Mouse (Mus musculus): ENCODE measurements at regions not wholly inside any gene's neighbourhood (a gene's known extent, or its start where the extent isn't known, plus 50 kb on each side); places are given as distances from the start of the nearest gene placed in this dataset.

DNA sequence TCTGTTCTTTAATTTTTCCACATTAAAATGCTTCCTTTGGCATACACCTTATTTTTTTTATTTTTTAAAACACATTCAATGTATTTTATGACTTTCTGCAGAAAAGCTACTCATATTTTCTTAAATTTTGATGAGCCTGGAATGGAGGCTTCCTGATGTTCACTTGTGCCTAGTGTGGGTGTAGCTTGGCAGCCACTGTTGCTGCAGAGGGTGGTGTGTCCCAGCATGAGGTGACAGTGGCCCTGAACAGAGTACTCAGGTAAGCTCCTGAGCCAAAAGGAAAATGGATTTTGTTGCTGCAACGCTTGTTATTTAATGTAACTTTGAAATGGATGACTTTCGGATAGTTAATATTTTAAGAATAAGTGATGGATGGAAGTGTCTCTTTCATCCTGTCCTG, 170.6 kb downstream of the Eipr1 start:
- H3K27ac ChIP-seq, result no peak overlapping the region
- no peaks in the 10 kb centered on the region for H3K79me2 ChIP-seq (ENCODE audit: inconsistent target)
- H3K36me3 ChIP-seq (ENCODE audit: inconsistent target), result no peaks in the 10 kb centered on the region
- WGBS (ENCODE audit: missing documents), result 96% methylated on average over 2 of the region's 2 CpGs
- H3K4me3 ChIP-seq (ENCODE audit: inconsistent target), result no peak overlapping the region

DNA sequence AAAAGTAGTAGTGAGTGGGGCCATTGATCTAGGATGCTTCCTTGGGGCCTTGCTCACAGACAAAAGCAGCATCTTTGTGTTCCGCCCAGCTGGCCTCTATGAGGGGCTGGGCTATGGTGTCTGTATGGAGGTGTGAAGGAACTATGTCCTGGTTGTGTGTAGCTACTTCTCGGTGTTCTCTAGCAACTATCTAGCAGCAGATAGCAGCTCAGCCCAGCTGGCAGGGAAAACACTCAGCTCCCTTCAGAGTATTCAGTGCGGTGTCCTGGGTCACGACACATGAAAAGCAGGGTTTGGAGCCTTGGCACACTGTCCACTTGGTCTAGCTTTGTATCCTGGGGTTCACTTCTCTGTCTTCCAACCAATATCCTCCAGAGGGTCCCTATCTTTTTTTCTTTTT, 173.6 kb downstream of the Eipr1 start:
- H3K4me3 ChIP-seq (ENCODE audit: inconsistent target), result no peak overlapping the region
- H3K27ac ChIP-seq, result no peak overlapping the region
- no peaks in the 10 kb centered on the region for H3K36me3 ChIP-seq (ENCODE audit: inconsistent target)
- WGBS (ENCODE audit: missing documents), result 94% methylated on average over 4 of the region's 4 CpGs
- H3K79me2 ChIP-seq (ENCODE audit: inconsistent target), result no peaks in the 10 kb centered on the region

DNA sequence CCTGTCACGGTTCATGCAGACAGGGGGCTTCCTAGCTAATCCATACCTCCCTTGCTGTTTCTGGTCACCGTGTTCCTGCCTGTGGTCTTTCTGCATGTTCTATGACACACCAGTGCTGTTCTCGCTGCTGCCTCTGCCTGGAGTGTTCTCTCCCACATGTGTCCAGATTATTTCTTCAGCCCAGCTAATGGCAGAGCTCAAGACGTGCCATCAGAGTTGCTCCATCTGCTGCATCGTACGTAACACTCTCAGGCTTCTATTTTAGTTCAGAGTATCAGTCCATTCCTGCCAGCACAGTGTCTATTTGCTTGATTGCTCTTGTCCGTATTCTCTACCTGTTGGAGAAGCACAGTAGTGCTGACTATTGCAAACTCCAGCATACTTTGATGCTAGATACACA, 188.3 kb downstream of the Eipr1 start:
- no peaks in the 10 kb centered on the region for H3K79me2 ChIP-seq (ENCODE audit: inconsistent target)
- no peak overlapping the region for H3K27ac ChIP-seq
- no peak overlapping the region for H3K4me3 ChIP-seq (ENCODE audit: inconsistent target)
- WGBS (ENCODE audit: missing documents), result 79% methylated on average over 7 of the region's 7 CpGs
- H3K36me3 ChIP-seq (ENCODE audit: inconsistent target), result no peaks in the 10 kb centered on the region

DNA sequence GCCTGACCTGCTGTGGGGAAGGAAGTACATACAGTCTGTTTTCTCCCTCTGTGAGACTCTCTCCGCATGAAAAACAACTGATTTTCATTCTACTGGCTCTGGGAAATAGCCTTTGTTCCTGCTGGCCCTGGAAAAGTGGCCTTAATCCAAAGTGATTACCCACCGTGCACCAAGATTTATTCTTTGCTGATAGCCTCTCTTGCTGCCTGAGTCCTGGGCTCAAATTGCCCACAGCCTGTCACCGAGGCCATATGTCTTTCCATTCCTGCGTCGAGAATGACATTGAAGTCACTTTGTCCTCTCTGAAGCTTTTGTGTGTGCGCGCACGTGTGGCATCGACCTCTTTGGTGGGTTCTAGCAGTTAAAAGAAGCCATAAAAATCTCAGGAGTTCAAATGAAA, 197.3 kb downstream of the Eipr1 start:
- H3K4me3 ChIP-seq (ENCODE audit: inconsistent target), result no peak overlapping the region
- no peak overlapping the region for H3K27ac ChIP-seq
- no peaks in the 10 kb centered on the region for H3K79me2 ChIP-seq (ENCODE audit: inconsistent target)
- WGBS (ENCODE audit: missing documents), result 76% methylated on average over 9 of the region's 9 CpGs
- H3K36me3 ChIP-seq (ENCODE audit: inconsistent target), result no peaks in the 10 kb centered on the region

DNA sequence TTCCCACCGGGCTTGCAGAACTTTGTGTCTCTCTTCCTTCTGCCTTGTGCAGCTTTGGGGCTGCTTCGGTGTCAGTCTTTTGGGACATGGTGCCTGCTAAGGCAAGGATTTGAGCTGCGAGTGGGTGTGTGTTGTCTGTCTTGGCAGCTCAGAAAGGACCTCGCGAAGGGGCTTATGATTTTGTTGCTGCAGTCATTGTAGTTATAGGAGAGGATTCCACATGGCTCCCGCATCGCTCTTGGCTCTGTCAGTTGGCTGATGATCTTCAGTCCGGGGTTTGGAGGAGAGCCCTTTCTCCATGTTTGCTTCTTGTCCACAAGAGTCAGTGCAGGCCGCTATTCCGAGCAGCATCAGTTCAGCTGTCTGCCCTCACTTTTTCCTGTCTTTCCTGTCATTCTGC, 197.7 kb downstream of the Eipr1 start:
- 80% methylated on average over 10 of the region's 10 CpGs for WGBS (ENCODE audit: missing documents)
- Histone ChIP-seq H3K79me2 (ENCODE audit: inconsistent target) (no peaks in the 10 kb centered on the region), H3K27ac (no peak overlapping the region), H3K4me3 (ENCODE audit: inconsistent target) (no peak overlapping the region), H3K36me3 (ENCODE audit: inconsistent target) (no peaks in the 10 kb centered on the region)

DNA sequence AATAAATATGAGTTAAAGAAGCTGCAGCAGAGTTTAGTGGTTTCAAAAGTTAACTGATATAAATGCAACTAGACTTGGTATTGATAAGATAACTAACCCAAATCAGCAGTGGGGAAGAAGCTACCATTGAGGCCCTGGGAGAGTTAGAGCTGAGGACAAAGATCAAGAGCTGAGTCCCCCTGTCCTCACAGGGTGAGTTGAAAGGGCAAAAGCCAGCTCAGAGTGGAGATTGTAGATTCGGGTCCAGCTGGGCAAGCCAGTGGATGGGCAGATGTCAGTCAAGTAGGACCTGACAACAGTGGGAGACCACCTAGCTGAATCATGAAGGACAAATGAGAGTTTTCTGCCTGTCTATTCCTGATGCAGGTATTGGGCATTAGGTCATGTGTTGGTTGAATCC, 205.6 kb downstream of the Eipr1 start:
- H3K36me3 ChIP-seq (ENCODE audit: inconsistent target), result no peaks in the 10 kb centered on the region

DNA sequence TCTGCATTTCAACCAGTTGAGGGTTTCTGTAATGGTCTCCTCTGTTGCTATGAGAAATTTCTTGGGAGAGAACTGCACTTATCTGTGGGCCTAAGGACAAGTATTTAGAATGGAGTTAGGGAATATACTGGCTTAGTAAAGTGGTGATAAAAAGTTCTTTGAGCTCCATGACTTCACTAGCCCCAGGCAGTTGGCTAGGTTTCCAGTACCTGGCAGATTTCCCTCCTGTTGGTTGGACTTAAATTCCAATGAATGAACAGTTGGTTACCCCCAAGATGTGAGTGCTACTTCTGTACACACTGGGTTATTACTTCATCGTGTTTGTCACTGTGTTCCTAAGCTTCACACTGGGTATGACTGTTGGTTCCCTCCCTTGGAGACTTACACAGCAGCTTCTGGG, 207.1 kb downstream of the Eipr1 start:
- H3K4me3 ChIP-seq (ENCODE audit: inconsistent target), result no peak overlapping the region
- 53% methylated on average over 1 of the region's 1 CpGs for WGBS (ENCODE audit: missing documents)
- no peaks in the 10 kb centered on the region for H3K79me2 ChIP-seq (ENCODE audit: inconsistent target)

More for the DNA sequence above, 205.6 kb downstream of the Eipr1 start:
- Histone ChIP-seq H3K27ac (no peak overlapping the region), H3K79me2 (ENCODE audit: inconsistent target) (no peaks in the 10 kb centered on the region), H3K4me3 (ENCODE audit: inconsistent target) (no peak overlapping the region)
- 80% methylated on average over 1 of the region's 1 CpGs for WGBS (ENCODE audit: missing documents)

DNA sequence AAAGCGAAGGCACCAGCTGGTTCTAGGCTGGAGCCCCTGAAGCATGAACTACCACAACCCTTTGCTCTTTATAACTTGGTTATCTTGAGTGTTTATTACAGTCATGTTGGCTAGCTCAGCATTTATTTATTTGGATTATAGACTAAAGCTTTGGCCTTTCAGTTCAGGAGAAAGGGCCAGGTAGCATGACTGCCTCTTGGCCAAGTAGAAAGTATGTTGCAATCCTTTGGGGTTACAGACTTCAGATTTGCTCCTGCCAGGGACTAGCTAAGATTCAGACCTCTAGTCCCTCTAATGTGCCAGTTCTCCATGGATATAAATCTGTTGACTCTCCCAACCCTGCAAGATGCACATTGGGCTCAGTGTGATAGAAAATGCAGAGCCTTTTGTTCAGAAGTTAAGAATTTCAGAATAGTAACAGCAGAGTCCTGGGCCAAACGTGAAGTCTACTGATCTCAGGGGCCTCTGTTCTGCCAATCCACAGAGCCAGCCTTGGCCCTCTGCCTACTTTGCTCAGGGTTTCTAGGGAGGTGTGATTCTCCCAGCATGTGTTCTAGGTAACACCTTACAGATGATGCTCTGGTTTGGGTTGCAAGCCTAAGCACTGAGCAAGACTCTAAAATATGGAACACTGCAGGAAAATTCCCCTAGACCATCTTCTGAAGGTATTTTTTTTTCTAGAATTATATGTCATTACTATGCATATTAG, 218.2 kb downstream of the Eipr1 start:
- Histone ChIP-seq H3K4me3 (ENCODE audit: inconsistent target) (no peak overlapping the region), H3K36me3 (ENCODE audit: inconsistent target) (no peaks in the 10 kb centered on the region), H3K27ac (no peak overlapping the region), H3K79me2 (ENCODE audit: inconsistent target) (no peaks in the 10 kb centered on the region)
- 78% methylated on average over 2 of the region's 2 CpGs for WGBS (ENCODE audit: missing documents)

More for the DNA sequence above, 207.1 kb downstream of the Eipr1 start:
- no peak overlapping the region for H3K27ac ChIP-seq
- no peaks in the 10 kb centered on the region for H3K36me3 ChIP-seq (ENCODE audit: inconsistent target)

DNA sequence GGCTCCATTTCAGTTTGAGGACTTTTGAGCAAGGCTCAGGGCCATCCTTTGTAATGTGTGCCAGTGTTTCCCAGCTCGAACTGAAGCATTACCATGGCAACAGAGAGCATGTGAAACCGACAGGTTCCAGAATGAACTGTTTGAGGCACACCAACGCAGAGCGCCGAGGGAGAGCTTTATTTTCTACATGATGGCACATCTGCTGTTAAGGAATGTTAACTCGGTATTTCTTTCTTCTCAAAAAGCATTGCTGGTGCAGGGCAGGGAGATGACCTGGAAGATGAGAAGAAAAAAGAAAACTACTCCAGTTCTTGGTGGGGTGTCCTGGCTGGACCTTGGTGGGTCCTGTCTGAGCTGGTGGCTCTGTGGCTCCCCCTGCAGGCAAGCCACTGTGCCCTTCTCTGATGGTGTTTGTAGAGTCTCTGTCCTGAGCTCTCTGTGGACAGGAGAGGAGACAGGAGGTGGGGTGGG, 223.0 kb downstream of the Eipr1 start:
- H3K79me2 ChIP-seq (ENCODE audit: inconsistent target), result no peaks in the 10 kb centered on the region

DNA sequence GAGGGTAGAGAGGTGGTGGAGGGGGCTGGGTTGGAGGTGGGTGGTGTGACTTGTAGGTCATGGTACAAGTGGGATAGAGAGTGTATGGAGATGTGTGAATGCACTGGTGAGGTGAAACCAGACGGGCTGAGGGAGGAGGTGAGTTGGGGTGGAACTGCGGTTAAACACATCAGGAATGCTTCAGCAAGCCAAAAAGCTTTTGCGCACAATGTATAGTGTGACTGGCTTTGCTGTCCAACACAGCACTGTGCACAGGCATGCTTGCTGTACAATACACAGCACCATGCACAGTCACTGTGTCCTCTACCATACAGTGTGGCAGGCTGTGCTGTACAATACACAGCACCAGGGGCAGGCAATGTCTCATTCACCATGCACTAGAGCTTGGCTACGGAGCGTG, 223.6 kb downstream of the Eipr1 start:
- no peak overlapping the region for H3K27ac ChIP-seq
- H3K4me3 ChIP-seq (ENCODE audit: inconsistent target), result no peak overlapping the region
- H3K79me2 ChIP-seq (ENCODE audit: inconsistent target), result no peaks in the 10 kb centered on the region
- WGBS (ENCODE audit: missing documents), result 88% methylated on average over 5 of the region's 5 CpGs
- no peaks in the 10 kb centered on the region for H3K36me3 ChIP-seq (ENCODE audit: inconsistent target)

More for the DNA sequence above, 223.0 kb downstream of the Eipr1 start:
- no peaks in the 10 kb centered on the region for H3K36me3 ChIP-seq (ENCODE audit: inconsistent target)
- 94% methylated on average over 6 of the region's 6 CpGs for WGBS (ENCODE audit: missing documents)
- no peak overlapping the region for H3K4me3 ChIP-seq (ENCODE audit: inconsistent target)
- H3K27ac ChIP-seq, result no peak overlapping the region

DNA sequence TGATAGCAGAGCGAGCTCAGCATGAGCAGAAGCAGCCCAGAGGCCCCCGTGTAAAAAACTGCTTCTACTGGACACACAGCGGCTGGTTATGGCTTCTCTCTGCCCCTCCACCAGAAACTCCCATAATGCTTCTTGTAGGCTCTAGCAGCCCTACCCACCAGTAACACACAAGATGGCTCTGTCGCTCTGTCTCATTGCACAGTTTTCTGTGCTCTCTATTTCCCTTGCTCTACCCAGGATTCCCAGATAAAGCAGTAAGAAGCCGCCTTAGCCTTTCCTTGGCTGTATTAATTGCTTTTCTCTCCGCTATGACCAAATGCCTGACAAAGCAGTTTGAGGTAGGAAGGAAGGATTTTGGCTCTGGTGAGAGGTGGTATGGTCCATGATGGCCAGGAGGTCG, 228.1 kb downstream of the Eipr1 start:
- Histone ChIP-seq H3K4me3 (ENCODE audit: inconsistent target) (no peak overlapping the region), H3K36me3 (ENCODE audit: inconsistent target) (no peaks in the 10 kb centered on the region), H3K79me2 (ENCODE audit: inconsistent target) (no peaks in the 10 kb centered on the region), H3K27ac (no peak overlapping the region)
- 82% methylated on average over 7 of the region's 7 CpGs for WGBS (ENCODE audit: missing documents)

DNA sequence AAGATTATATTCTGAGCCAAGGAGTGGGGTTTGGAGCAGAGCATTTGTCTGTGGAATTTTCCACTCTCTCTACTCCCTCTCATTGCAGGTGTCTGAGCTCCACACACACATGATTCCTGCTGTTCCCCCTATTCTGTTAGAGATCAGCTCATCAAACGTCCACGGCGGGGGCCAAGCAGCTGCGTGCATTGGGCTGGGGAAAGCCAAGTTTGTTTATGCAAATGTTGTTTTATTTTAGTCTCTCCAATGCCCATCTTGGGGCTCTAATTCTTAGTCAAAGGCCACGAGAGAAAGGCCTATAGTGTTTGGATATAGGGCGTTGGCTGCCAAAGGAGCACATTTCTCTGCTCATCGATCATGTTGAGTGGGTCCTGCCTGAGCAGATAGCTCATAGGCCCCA, 234.6 kb downstream of the Eipr1 start:
- no peaks in the 10 kb centered on the region for H3K36me3 ChIP-seq (ENCODE audit: inconsistent target)
- no peaks in the 10 kb centered on the region for H3K79me2 ChIP-seq (ENCODE audit: inconsistent target)
- no peak overlapping the region for H3K4me3 ChIP-seq (ENCODE audit: inconsistent target)
- no peak overlapping the region for H3K27ac ChIP-seq
- WGBS (ENCODE audit: missing documents), result 85% methylated on average over 7 of the region's 7 CpGs

DNA sequence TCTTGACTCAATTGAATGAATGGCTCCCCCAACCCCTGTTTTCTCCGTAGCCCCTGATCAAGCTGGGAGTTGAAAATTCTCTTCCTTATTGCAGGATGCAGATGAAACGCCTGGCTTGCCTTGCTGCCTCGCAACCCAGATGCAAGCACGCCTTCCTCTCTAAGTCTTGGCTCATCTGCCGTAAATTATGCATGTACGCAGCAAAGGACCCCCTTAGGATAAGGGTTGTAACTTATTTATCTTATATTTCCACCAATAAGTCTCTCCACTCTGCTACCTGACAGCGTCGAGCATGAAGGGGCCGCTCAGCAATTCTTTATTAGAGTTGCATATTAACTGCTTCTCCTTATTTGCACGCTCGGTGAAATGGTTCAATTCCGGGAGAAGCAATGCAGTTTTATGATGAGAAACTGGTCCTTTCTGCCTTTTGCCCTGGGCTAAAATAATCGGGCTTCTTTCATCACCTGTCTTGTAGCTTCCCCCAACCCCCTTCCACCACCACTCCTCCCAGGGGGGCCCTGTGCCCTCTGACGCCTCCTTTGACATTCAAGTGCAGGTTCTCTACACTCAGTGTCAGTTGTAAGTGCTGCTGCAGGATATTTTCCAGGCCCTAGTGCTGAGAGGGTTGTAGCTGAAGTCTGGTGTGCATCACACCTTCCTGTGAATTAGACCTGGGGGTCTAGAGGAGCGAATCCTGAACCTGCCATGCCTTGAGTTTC, 246.0 kb downstream of the Eipr1 start:
- no peak overlapping the region for H3K4me3 ChIP-seq (ENCODE audit: inconsistent target)
- no peaks in the 10 kb centered on the region for H3K36me3 ChIP-seq (ENCODE audit: inconsistent target)
- H3K27ac ChIP-seq, result no peak overlapping the region
- WGBS (ENCODE audit: missing documents), result 75% methylated on average over 15 of the region's 15 CpGs
- H3K79me2 ChIP-seq (ENCODE audit: inconsistent target), result no peaks in the 10 kb centered on the region

DNA sequence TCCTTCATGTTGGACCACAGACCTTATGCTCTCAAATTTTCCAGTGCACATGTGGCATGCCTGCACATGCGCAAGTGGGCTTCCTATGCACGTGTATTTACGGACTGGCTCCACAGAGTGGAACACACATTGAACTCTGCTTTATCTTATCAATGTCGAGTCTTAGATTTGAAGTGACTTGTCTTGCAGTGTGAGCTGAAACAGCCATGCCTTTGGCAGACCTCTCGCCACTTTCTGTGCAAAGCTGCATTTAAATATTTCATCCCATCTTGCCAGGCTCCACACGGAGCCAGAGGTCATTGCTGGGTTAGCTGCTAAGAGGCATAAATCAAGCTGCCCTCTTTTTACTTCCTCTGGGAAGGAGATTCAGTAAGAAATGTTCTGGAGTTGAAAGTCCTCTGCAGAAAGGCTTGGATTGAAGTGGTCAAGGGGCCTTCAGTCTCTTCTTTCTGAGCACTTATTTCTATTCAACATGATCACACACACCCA, 248.4 kb downstream of the Eipr1 start:
- WGBS (ENCODE audit: missing documents), result 68% methylated on average over 6 of the region's 6 CpGs
- no peak overlapping the region for H3K4me3 ChIP-seq (ENCODE audit: inconsistent target)
- no peaks in the 10 kb centered on the region for H3K79me2 ChIP-seq (ENCODE audit: inconsistent target)
- no peaks in the 10 kb centered on the region for H3K36me3 ChIP-seq (ENCODE audit: inconsistent target)
- H3K27ac ChIP-seq, result no peak overlapping the region

DNA sequence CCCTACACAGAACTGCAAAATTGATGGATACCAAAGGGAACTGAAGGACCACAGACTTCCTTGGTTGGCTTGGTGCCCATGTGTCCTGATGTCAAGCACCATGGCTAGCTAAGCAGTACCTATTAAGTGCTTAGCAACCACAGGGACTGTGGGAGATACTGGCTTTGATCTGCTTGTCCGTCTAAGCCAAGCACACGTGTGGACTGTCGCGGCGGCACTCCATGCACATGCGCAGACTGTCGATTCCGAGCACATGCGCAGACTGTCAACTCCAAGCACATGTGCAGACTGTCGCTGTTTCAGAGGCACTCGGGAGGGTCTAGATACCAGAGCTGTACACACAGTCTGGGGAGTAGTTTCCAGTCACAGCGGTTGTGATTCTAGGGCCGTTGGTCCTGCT, 252.9 kb downstream of the Eipr1 start:
- no peaks in the 10 kb centered on the region for H3K36me3 ChIP-seq (ENCODE audit: inconsistent target)
- no peaks in the 10 kb centered on the region for H3K79me2 ChIP-seq (ENCODE audit: inconsistent target)
- no peak overlapping the region for H3K4me3 ChIP-seq (ENCODE audit: inconsistent target)
- H3K27ac ChIP-seq, result no peak overlapping the region
- WGBS (ENCODE audit: missing documents), result 93% methylated on average over 13 of the region's 13 CpGs
